Mouse (Mus musculus) erythroblast, embryonic 14.5 days (primary cell): ENCODE measurements around the gene App.

ENCODE experiments used
- GATA1 ChIP-seq: IDR thresholded peaks from 2 replicates; pipeline ENCODE4 v1.6.1; 2012; ENCODE audit warnings: low read length, inconsistent platforms, mixed read lengths
- TAL1 ChIP-seq: IDR thresholded peaks from 3 replicates; pipeline ENCODE4 v1.6.1; 2012; ENCODE audit warnings: low read length, inconsistent platforms, mixed read lengths

DNA sequence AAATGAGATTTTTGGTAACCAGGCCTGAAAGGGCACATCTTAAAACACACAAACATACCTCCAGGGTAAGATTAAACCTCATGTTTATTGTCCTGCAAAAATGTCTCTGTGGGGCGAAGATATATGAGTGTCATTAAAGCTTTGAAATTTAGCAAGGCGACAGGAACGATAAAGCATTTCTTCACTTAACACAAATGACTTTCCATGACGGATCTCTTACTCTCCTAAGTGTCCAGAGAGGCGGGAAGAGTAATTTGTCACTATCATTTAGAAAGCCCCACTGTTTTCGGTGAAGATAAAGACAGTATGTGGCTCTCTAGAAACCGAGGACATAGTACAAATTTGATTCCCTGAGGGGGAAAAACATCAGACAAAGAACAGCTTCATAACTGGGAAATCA is 8.4 kb downstream of the App start:
- no peak for TF ChIP-seq GATA1
- TF ChIP-seq TAL1 = no peak
